Mouse (Mus musculus) midbrain, embryonic 13.5 days (tissue): ENCODE results near the gene Gm21060. TPM values are rescaled to one million over a fixed set of nuclear protein-coding genes. Genes with fewer than 3 reads are reported as not detected.
A peak's percentile ranks its signal among the peaks of the same experiment; 100 is the strongest.
"Not testable (repeated sequence)": the region's sequence is repeated elsewhere in the genome, so short reads cannot be mapped to it uniquely, and the experiment has no call there.

ENCODE experiments used
- ATAC-seq: fragments of 200-750 bp; cut with Nextera tagmentation; 2 replicates; pipeline ENCODE4 v1.8.0; 2017; ENCODE audit warnings: mild to moderate bottlenecking, moderate TSS enrichment, moderate library complexity
- H3K27ac ChIP-seq: fragments of 300-500 bp; sonication (generic); 2 replicates; pipeline ENCODE4 v1.5.1; 2015; ENCODE audit warnings: inconsistent platforms, mild to moderate bottlenecking, moderate library complexity
- H3K27me3 ChIP-seq: fragments of 300-500 bp; sonication (generic); 2 replicates; pipeline ENCODE4 v1.6.1; 2015; ENCODE audit warnings: mild to moderate bottlenecking, inconsistent platforms
- H3K36me3 ChIP-seq: fragments of 300-500 bp; sonication (generic); 2 replicates; pipeline ENCODE4 v1.6.1; 2015; ENCODE audit warnings: mild to moderate bottlenecking, inconsistent platforms
- H3K4me1 ChIP-seq: fragments of 300-500 bp; sonication (generic); replicated peaks from 2 replicates; pipeline ENCODE4 v1.6.1; 2015; ENCODE audit warnings: inconsistent platforms
- H3K4me2 ChIP-seq: fragments of 300-500 bp; sonication (generic); replicated peaks from 2 replicates; pipeline ENCODE4 v1.6.1; 2015; ENCODE audit warnings: moderate library complexity, mild to moderate bottlenecking, inconsistent platforms
- H3K4me3 ChIP-seq: fragments of 300-500 bp; sonication (generic); replicated peaks from 2 replicates; pipeline ENCODE4 v1.5.1; 2015; ENCODE audit warnings: mild to moderate bottlenecking, inconsistent platforms
- H3K9ac ChIP-seq: fragments of 300-500 bp; sonication (generic); replicated peaks from 2 replicates; pipeline ENCODE4 v1.6.1; 2015; ENCODE audit warnings: mild to moderate bottlenecking, inconsistent platforms
- H3K9me3 ChIP-seq: fragments of 300-500 bp; sonication (generic); 2 replicates; pipeline ENCODE4 v1.6.1; 2016; ENCODE audit warnings: mild to moderate bottlenecking, inconsistent platforms
- WGBS: fragments of 180-500 bp; shearing (Covaris S2); methylation state at CpG from one replicate; pipeline ENCODE4 v1.1.7; 2015; 5-methylcytosine and 5-hydroxymethylcytosine counted together
- polyA plus RNA-seq: library from polyadenylated mRNA; unstranded; fragments of >200 nt; fragmentation: Nextera tagmentation; extraction: Ambion mirVana; gene quantifications from 2 replicates; pipeline ENCODE4 v1.2.1, GENCODE M21; 2015

Gene Gm21060
- polyA plus RNA-seq, 1 experiment from 2014 or later = not detected

DNA sequence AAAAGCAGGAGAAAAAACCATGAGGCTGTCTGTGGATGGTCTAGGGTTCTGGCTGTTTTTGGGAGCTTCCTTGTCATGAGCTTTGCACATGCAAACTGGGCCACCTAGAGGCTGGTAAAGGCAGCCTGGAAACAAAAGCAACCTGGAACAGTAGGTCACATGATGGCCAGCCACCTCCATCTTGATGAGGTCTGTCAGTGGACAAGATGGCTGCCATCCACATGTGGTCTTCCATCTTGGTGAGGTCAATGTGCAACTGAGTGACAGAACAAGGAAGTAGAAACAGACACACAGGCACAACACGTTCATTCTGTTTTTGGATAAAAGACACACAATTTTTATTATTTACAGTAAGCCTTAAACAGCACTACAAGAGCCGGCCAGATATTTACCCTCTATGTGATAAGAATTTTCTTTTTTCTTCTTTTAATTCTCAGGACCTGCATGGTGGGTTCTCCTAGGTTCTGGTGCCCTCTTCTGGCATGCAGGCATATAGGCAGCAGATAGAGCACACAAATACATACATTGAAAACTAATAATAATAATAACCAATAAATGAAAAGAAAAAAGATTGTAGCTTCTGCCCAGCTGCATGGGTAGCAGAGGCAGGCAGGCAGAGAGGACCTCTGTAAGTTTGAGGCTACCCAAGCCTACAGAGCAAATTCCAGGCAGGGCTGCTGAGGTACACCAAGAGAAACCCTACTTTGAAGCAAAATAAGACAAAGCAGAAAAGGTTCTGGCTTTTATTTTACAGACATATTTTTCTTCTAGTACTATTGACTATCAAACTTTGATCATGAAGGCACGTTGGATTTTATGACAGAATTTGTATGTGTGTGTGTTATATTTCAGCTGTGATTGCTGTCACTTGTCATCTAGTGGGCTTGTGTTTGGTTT is 31.3 kb downstream of the Gm21060 start:
- no peaks in the 10 kb centered on the region; the same call in 1 of the 2 replicates for H3K4me1 ChIP-seq
- no peak overlapping the region for H3K9ac ChIP-seq
- ATAC-seq = peak; percentile 47
- no peaks in the 10 kb centered on the region for H3K36me3 ChIP-seq
- no peak overlapping the region for H3K4me2 ChIP-seq
- no peak overlapping the region for H3K27ac ChIP-seq
- no peaks in the 10 kb centered on the region for H3K27me3 ChIP-seq
- 27% methylated on average over 3 of the region's 3 CpGs for WGBS
- H3K9me3 ChIP-seq = no peaks in the 10 kb centered on the region
- no peak overlapping the region for H3K4me3 ChIP-seq

DNA sequence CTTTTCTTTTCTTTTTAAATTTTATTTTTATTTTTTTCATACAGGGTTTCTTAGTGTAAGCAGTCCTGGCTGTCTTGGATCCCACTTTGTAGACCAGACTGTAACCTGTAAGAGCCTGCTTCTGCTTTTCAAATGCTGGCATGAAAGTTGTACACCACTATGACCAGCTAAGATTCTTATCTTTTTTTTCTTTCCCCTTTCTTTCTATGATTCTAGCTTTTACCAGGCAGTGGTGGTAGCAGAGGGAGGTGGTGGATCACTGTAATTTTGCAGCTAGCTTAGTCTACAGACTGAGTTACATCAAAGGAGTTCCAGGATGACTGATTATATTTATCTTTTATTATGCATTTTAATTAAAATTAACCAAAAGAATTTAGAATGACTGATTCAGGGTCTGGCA is 31.9 kb downstream of the Gm21060 start:
- Histone ChIP-seq H3K27me3 (no peaks in the 10 kb centered on the region), H3K9me3 (no peaks in the 10 kb centered on the region), H3K27ac (no peak overlapping the region), H3K4me3 (no peak overlapping the region), H3K9ac (no peak overlapping the region), H3K36me3 (no peaks in the 10 kb centered on the region), H3K4me1 (no peaks in the 10 kb centered on the region; the same call in 1 of the 2 replicates), H3K4me2 (no peak overlapping the region)
- ATAC-seq = no peak

DNA sequence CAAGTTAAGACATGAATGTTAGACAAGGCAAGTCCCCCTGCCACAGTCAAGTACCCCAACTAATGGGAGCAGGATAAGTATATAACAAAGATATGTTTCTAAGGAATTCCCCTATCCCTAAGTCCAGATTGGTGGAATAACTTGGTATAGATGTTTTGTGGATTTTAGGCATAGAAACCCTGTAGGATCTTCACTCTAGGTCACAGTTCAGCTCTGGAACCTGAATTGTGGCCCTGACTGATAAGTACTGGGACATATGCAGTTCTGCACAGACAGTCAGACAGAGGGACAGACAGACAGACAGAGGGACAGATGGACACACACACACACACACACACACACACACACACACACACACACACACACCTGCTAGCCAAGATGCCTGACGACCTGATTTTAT is 32.6 kb downstream of the Gm21060 start:
- Histone ChIP-seq H3K9ac (no peak overlapping the region), H3K4me2 (no peak overlapping the region), H3K4me3 (no peak overlapping the region), H3K27ac (no peak overlapping the region), H3K27me3 (no peaks in the 10 kb centered on the region), H3K4me1 (no peaks in the 10 kb centered on the region; the same call in 1 of the 2 replicates), H3K36me3 (no peaks in the 10 kb centered on the region), H3K9me3 (no peaks in the 10 kb centered on the region)
- 100% methylated on average over 1 of the region's 1 CpGs for WGBS
- no peak for ATAC-seq

DNA sequence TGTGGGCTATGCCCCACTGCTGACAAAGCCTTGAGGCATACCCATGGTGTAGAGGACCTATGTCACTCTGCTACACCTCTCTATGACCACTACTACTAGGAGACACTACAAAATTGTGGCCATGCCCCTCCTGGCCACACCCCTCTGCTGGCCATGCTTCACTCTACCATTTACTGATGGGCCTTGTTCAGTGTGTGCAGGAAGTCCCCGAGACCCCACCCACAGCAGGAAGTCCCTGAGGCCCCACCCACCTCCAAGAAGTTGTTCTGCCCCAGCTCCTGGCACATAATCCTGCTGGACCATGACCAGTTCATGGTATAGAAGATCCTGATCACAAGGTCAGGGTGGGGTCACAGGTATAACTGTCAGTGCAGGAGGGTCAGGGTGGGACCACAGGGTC is 35.6 kb downstream of the Gm21060 start:
- H3K4me3 ChIP-seq = no peak overlapping the region
- no peak overlapping the region for H3K27ac ChIP-seq
- WGBS = 78% methylated on average over 1 of the region's 1 CpGs

GRCm38 (mm10) chr19:61257733-61258132 is 39.1 kb downstream of the Gm21060 start:
- H3K9me3 ChIP-seq = no peaks in the 10 kb centered on the region
- H3K36me3 ChIP-seq = no peaks in the 10 kb centered on the region
- 94% methylated on average over 18 of the region's 18 CpGs for WGBS
- H3K27me3 ChIP-seq = no peaks in the 10 kb centered on the region
- no peaks in the 10 kb centered on the region for H3K4me1 ChIP-seq
- no peak overlapping the region for H3K27ac ChIP-seq
- no peak overlapping the region for H3K4me3 ChIP-seq
- H3K9ac ChIP-seq = no peak overlapping the region
- no peak for ATAC-seq
- H3K4me2 ChIP-seq = no peak overlapping the region

More for the DNA sequence above, 35.6 kb downstream of the Gm21060 start:
- no peak for ATAC-seq
- Histone ChIP-seq H3K4me1 (no peaks in the 10 kb centered on the region), H3K4me2 (no peak overlapping the region), H3K9me3 (no peaks in the 10 kb centered on the region), H3K36me3 (no peaks in the 10 kb centered on the region), H3K9ac (no peak overlapping the region), H3K27me3 (no peaks in the 10 kb centered on the region)

- ATAC-seq = no peak
- no peaks in the 10 kb centered on the region for H3K9me3 ChIP-seq
- no peak overlapping the region for H3K4me3 ChIP-seq
- no peak overlapping the region for H3K9ac ChIP-seq
- H3K36me3 ChIP-seq = no peaks in the 10 kb centered on the region
- WGBS = 94% methylated on average over 7 of the region's 7 CpGs
- no peak overlapping the region for H3K27ac ChIP-seq
- H3K4me2 ChIP-seq = no peak overlapping the region
- H3K27me3 ChIP-seq = no peaks in the 10 kb centered on the region
- H3K4me1 ChIP-seq = no peaks in the 10 kb centered on the region
Measured at GRCm38 (mm10) chr19:61256166-61256887, 40.5 kb downstream of the Gm21060 start.

GRCm38 (mm10) chr19:61247334-61247733 is 49.5 kb downstream of the Gm21060 start:
- not testable (repeated sequence) for H3K4me3 ChIP-seq, H3K4me1 ChIP-seq, H3K36me3 ChIP-seq, H3K4me2 ChIP-seq, H3K9me3 ChIP-seq, H3K27me3 ChIP-seq, H3K27ac ChIP-seq, ATAC-seq, H3K9ac ChIP-seq
- WGBS = 93% methylated on average over 4 of the region's 4 CpGs

Other genes with a start within 250 kb of the Gm21060 start
- 48.1 and 49.9 TPM in 2 replicates for gene Zfp950, start 156.2 kb downstream of the Gm21060 start, polyA plus RNA-seq
- gene Gm7102, start 120.8 kb downstream of the Gm21060 start, polyA plus RNA-seq = 0.13 TPM in 1 of 2 replicates, not detected in the other
- gene Gm6020, start 113.2 kb downstream of the Gm21060 start, polyA plus RNA-seq = not detected in 2 replicates
- 38.3 and 41.5 TPM in 2 replicates for gene Csf2ra, start 68.6 kb downstream of the Gm21060 start, polyA plus RNA-seq